Mouse (Mus musculus): Measurements from ENCODE around the gene Vgll4. TPM values are rescaled to one million over a fixed set of nuclear protein-coding genes. Genes with fewer than 3 reads are reported as not detected.
"Not testable (repeated sequence)": the region's sequence is repeated elsewhere in the genome, so short reads cannot be mapped to it uniquely, and the experiment has no call there.

Vgll4 gene
- polyA plus RNA-seq, 1 experiment from 2014 or later, result 111 TPM

DNA sequence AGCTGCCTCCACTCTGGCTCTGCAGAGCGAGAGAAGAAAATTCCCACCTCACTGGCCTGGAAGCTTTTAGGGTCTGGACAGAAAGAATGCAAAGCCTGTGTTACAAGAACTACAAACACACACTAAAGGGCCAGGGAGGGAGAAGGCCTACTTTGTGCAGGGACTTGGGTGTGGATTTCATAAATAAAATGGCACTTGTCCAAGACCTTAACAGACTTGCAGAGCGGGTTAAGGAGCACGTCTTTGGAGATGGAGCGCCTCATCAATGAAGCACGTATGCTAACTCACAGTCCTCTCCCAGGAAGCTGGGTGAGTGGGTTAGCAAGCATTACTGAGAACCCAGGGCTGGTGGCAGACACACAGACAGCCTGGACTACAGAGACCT is 37.7 kb downstream of the Vgll4 start:
- no peak for DNase-seq (ENCODE audit: low spot score)
- peaks cover 2% of the 10 kb centered on the region; the same call in 1 of the 2 replicates for H3K9me3 ChIP-seq
- 0 out of 2 replicates have a peak, but pooled peaks cover 3% of the 10 kb centered on the region for H3K27me3 ChIP-seq (replicated peaks; ENCODE audit: low read depth, poor library complexity, severe bottlenecking)
- no peak overlapping the region for H3K4me3 ChIP-seq
- H3K27ac ChIP-seq (replicated peaks), result no peak overlapping the region
- H3K4me1 ChIP-seq, result peaks cover 26% of the 10 kb centered on the region
- no peaks in the 10 kb centered on the region for H3K36me3 ChIP-seq (replicated peaks)
- WGBS, result 83% methylated on average over 5 of the region's 5 CpGs

DNA sequence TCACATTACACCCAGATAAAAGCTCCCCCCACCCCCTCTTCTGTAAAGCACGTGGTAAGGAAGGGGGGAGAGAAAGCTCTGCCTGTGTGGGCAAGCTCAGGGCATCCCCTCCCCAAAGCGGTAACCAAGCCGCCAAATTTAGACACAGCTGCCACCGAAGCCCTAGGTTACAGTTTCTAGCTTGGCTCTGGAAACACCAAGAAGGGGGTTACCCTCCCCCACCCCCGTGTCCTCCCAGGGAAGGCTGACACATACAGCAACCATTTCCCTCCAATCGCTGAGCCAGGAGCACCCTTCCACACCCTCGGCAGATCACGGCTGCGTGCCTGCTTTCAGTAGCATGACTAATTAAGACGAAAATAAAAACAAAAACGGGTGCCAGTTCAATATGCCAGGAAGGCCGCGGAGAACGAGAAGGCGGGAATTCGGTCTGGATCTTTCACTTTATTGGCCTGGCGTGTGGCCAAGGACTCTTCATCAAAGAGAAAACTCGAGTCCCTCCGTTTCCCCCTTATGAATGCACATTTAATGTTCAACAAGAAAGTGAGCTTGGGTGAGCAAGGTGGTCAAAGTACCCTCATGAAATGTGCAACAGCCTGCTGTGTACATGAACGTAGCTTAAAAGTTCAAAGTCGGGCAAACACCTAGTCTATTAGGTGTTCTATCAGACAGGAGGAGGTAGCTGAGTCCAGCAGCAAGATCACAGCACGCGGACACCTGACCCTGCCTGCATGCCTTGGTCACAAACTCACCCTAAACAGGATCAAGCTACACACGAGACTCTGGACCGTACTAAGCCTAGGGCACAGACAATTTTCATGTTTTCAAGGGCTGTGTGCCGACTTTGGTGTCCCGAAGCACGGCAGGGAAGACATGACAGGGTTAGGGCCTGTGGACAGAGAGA is 38.3 kb downstream of the Vgll4 start:
- WGBS, result 81% methylated on average over 28 of the region's 28 CpGs
- Histone ChIP-seq H3K27ac (replicated peaks) (no peak overlapping the region), H3K36me3 (replicated peaks) (no peaks in the 10 kb centered on the region), H3K27me3 (replicated peaks; ENCODE audit: low read depth, poor library complexity, severe bottlenecking) (0 out of 2 replicates have a peak, but pooled peaks cover 3% of the 10 kb centered on the region), H3K9me3 (peaks cover 5% of the 10 kb centered on the region; the same call in 1 of the 2 replicates), H3K4me1 (peaks cover 21% of the 10 kb centered on the region), H3K4me3 (no peak overlapping the region)
- no peak for DNase-seq (ENCODE audit: low spot score)

- H3K4me1 ChIP-seq, result peaks cover 28% of the 10 kb centered on the region
- peaks cover 5% of the 10 kb centered on the region; the same call in 1 of the 2 replicates for H3K9me3 ChIP-seq
- H3K36me3 ChIP-seq (replicated peaks), result no peaks in the 10 kb centered on the region
- H3K4me3 ChIP-seq, result no peak overlapping the region
- no peak for DNase-seq (ENCODE audit: low spot score)
- 0 out of 2 replicates have a peak, but pooled peaks cover 3% of the 10 kb centered on the region for H3K27me3 ChIP-seq (replicated peaks; ENCODE audit: low read depth, poor library complexity, severe bottlenecking)
- H3K27ac ChIP-seq (replicated peaks), result no peak overlapping the region
- WGBS, result 88% methylated on average over 8 of the region's 8 CpGs
Observed at GRCm38 (mm10) chr6:114930646-114931045, 39.1 kb downstream of the Vgll4 start.

DNA sequence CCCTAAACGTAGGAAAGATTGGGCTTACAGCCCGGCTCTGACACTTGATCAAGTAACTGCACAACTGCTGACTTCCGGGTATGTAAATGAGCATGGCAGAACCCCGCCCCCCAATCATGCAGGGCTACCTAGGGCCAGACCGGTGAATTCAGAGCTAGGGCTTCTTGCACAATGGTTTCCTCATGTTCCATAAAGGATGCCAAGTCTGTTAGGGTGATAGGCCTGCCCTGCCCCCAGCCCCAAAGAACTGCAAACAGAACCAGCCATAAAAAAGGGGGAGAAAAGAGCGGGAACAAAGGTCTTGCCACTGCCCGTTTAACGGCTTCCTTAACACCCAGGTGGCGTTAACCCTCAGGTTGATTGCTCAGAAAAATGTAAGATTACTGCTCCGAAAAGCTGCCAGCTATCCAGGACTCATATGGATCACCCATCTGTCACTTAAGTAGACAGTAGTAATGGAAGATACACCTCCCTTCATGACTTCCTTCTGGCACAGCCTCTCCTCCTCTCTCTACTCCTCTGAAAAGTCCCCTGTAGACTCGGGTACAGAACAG is 39.7 kb downstream of the Vgll4 start:
- 61% methylated on average over 11 of the region's 11 CpGs for WGBS
- peaks cover 29% of the 10 kb centered on the region for H3K4me1 ChIP-seq
- no peak overlapping the region for H3K27ac ChIP-seq (replicated peaks)

DNA sequence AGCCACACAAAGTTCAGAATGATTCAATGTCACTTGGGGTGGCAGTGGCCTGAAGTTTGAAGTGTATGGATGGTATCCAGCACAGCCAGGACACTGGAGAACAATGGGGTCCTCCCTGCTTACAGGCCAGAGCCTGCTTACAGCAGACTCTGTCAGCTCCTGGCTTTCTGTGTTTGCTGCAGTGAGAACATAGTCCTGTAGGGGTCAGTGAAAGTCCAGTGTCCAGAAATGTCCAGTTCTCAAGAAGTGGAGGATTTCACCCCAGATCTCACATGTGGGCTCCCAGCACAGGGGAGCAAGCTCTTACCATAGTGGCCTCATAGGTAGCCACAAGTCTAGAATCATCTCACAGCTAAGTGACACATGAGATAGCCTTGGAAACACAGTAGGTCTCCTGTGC is 40.4 kb downstream of the Vgll4 start:
- no peaks in the 10 kb centered on the region for H3K36me3 ChIP-seq (replicated peaks)
- H3K27ac ChIP-seq (replicated peaks), result no peak overlapping the region
- no peak overlapping the region for H3K4me3 ChIP-seq
- DNase-seq (ENCODE audit: low spot score), result peak; percentile 55
- H3K9me3 ChIP-seq, result peaks cover 5% of the 10 kb centered on the region; the same call in 1 of the 2 replicates
- H3K27me3 ChIP-seq (replicated peaks; ENCODE audit: low read depth, poor library complexity, severe bottlenecking), result 0 out of 2 replicates have a peak, but pooled peaks cover 3% of the 10 kb centered on the region
- H3K4me1 ChIP-seq, result peaks cover 29% of the 10 kb centered on the region

More for the DNA sequence above, 39.7 kb downstream of the Vgll4 start:
- DNase-seq (ENCODE audit: low spot score), result no peak
- H3K27me3 ChIP-seq (replicated peaks; ENCODE audit: low read depth, poor library complexity, severe bottlenecking), result 0 out of 2 replicates have a peak, but pooled peaks cover 3% of the 10 kb centered on the region
- H3K9me3 ChIP-seq, result peaks cover 5% of the 10 kb centered on the region; the same call in 1 of the 2 replicates
- no peak overlapping the region for H3K4me3 ChIP-seq
- no peaks in the 10 kb centered on the region for H3K36me3 ChIP-seq (replicated peaks)

- 0 out of 2 replicates have a peak, but pooled peaks cover 3% of the 10 kb centered on the region for H3K27me3 ChIP-seq (replicated peaks; ENCODE audit: low read depth, poor library complexity, severe bottlenecking)
- no peak overlapping the region for H3K4me3 ChIP-seq
- peak; percentile 82 for DNase-seq (ENCODE audit: low spot score)
- peaks cover 29% of the 10 kb centered on the region for H3K4me1 ChIP-seq
- no peak overlapping the region for H3K27ac ChIP-seq (replicated peaks)
- peaks cover 5% of the 10 kb centered on the region; the same call in 1 of the 2 replicates for H3K9me3 ChIP-seq
- no peaks in the 10 kb centered on the region for H3K36me3 ChIP-seq (replicated peaks)
- 6% methylated on average over 4 of the region's 4 CpGs for WGBS
Observed at GRCm38 (mm10) chr6:114928462-114928861, 41.3 kb downstream of the Vgll4 start.

GRCm38 (mm10) chr6:114927400-114927799 is 42.4 kb downstream of the Vgll4 start:
- Histone ChIP-seq H3K36me3 (replicated peaks) (no peaks in the 10 kb centered on the region), H3K4me3 (no peak overlapping the region), H3K4me1 (peaks cover 29% of the 10 kb centered on the region), H3K27ac (replicated peaks) (no peak overlapping the region), H3K9me3 (peaks cover 5% of the 10 kb centered on the region; the same call in 1 of the 2 replicates), H3K27me3 (replicated peaks; ENCODE audit: low read depth, poor library complexity, severe bottlenecking) (0 out of 2 replicates have a peak, but pooled peaks cover 3% of the 10 kb centered on the region)
- 85% methylated on average over 5 of the region's 5 CpGs for WGBS
- DNase-seq (ENCODE audit: low spot score), result no peak

- WGBS, result 45% methylated on average over 6 of the region's 6 CpGs
- Histone ChIP-seq H3K36me3 (replicated peaks) (no peaks in the 10 kb centered on the region), H3K4me1 (peaks cover 28% of the 10 kb centered on the region), H3K9me3 (peaks cover 5% of the 10 kb centered on the region; the same call in 1 of the 2 replicates), H3K4me3 (no peak overlapping the region), H3K27me3 (replicated peaks; ENCODE audit: low read depth, poor library complexity, severe bottlenecking) (0 out of 2 replicates have a peak, but pooled peaks cover 3% of the 10 kb centered on the region), H3K27ac (replicated peaks) (no peak overlapping the region)
- peak; percentile 42 for DNase-seq (ENCODE audit: low spot score)
Observed at GRCm38 (mm10) chr6:114926369-114927157, 43.2 kb downstream of the Vgll4 start.

GRCm38 (mm10) chr6:114925196-114925595 is 44.6 kb downstream of the Vgll4 start:
- H3K4me3 ChIP-seq, result no peak overlapping the region
- peaks cover 5% of the 10 kb centered on the region; the same call in 1 of the 2 replicates for H3K9me3 ChIP-seq
- no peak for DNase-seq (ENCODE audit: low spot score)
- WGBS, result 86% methylated on average over 4 of the region's 4 CpGs
- H3K27ac ChIP-seq (replicated peaks), result no peak overlapping the region
- peaks cover 22% of the 10 kb centered on the region for H3K4me1 ChIP-seq
- no peaks in the 10 kb centered on the region for H3K36me3 ChIP-seq (replicated peaks)
- H3K27me3 ChIP-seq (replicated peaks; ENCODE audit: low read depth, poor library complexity, severe bottlenecking), result no peaks in the 10 kb centered on the region

GRCm38 (mm10) chr6:114922355-114923096 is 47.3 kb downstream of the Vgll4 start:
- H3K9me3 ChIP-seq; H3K27me3 ChIP-seq (replicated peaks; ENCODE audit: low read depth, poor library complexity, severe bottlenecking); H3K4me3 ChIP-seq: not testable (repeated sequence)
- 74% methylated on average over 7 of the region's 7 CpGs for WGBS
- H3K27ac ChIP-seq (replicated peaks), result peak overlapping the region; percentile 44; the same call in 1 of the 2 replicates
- peaks cover 15% of the 10 kb centered on the region for H3K36me3 ChIP-seq (replicated peaks)
- H3K4me1 ChIP-seq, result peaks cover 37% of the 10 kb centered on the region
- DNase-seq (ENCODE audit: low spot score), result peak; percentile 40

- H3K27me3 ChIP-seq (replicated peaks; ENCODE audit: low read depth, poor library complexity, severe bottlenecking), result no peaks in the 10 kb centered on the region
- H3K9me3 ChIP-seq, result peaks cover under 1% of the 10 kb centered on the region; the same call in 1 of the 2 replicates
- WGBS, result 6% methylated on average over 15 of the region's 15 CpGs
- peaks cover 44% of the 10 kb centered on the region for H3K4me1 ChIP-seq
- peak; percentile 93 for DNase-seq (ENCODE audit: low spot score)
- H3K4me3 ChIP-seq, result peak overlapping the region; percentile 72
- H3K27ac ChIP-seq (replicated peaks), result peak overlapping the region; percentile 94
- H3K36me3 ChIP-seq (replicated peaks), result peaks cover 15% of the 10 kb centered on the region
Observed at GRCm38 (mm10) chr6:114921632-114922354, 48.0 kb downstream of the Vgll4 start.
